Mouse (Mus musculus): ENCODE data around the gene Slc2a6. TPM values are rescaled to one million over a fixed set of nuclear protein-coding genes. Genes with fewer than 3 reads are reported as not detected.

Gene Slc2a6
- 1.5 and 1.8 TPM in 2 replicates for polyA plus RNA-seq (2012; rRNA removed)

- H3K27me3 ChIP-seq (replicated peaks; ENCODE audit: control insufficient read depth, insufficient read depth, low read length) = no peaks in the 10 kb centered on the region
- DNase-seq = peak; percentile 91
- peak within 1 kb of the TSS; percentile 40 for H3K27ac ChIP-seq (ENCODE audit: insufficient read depth, low read depth, low read length)
- TF ChIP-seq CTCF (conservative IDR thresholded peaks at IDR 0.05; ENCODE audit: insufficient read depth, insufficient read length, low read depth, low read length) (no peak), POLR2A (IDR thresholded peaks at IDR 0.05; ENCODE audit: low read depth, low read length) (no peak)
- H3K4me3 ChIP-seq (ENCODE audit: insufficient read depth, low read depth, low read length) = no peak within 1 kb of the TSS; the same call in 1 of the 2 replicates
- H3K4me1 ChIP-seq (ENCODE audit: control insufficient read depth, insufficient read depth, low read length) = peaks cover 2% of the 10 kb centered on the region; the same call in 1 of the 2 replicates
- H3K36me3 ChIP-seq (ENCODE audit: control insufficient read depth, insufficient read depth, low read length) = no peaks in the 10 kb centered on the region
- WGBS = 4% methylated on average over 38 of the region's 38 CpGs
Observed at GRCm38 (mm10) chr2:27027618-27028436, at the start of gene Slc2a6. Gene Slc2a6, minus strand, starts transcription at chr2:27027998.

- Histone ChIP-seq H3K4me1 (ENCODE audit: control insufficient read depth, insufficient read depth, low read length) (peaks cover 11% of the 10 kb centered on the region; the same call in 1 of the 2 replicates), H3K27me3 (replicated peaks; ENCODE audit: control insufficient read depth, insufficient read depth, low read length) (no peaks in the 10 kb centered on the region), H3K4me3 (ENCODE audit: insufficient read depth, low read depth, low read length) (no peak overlapping the region), H3K27ac (ENCODE audit: insufficient read depth, low read depth, low read length) (no peak overlapping the region), H3K36me3 (ENCODE audit: control insufficient read depth, insufficient read depth, low read length) (no peaks in the 10 kb centered on the region)
- peak; percentile 62 for DNase-seq
- 65% methylated on average over 3 of the region's 3 CpGs for WGBS
- TF ChIP-seq POLR2A (IDR thresholded peaks at IDR 0.05; ENCODE audit: low read depth, low read length) (no peak), CTCF (conservative IDR thresholded peaks at IDR 0.05; ENCODE audit: insufficient read depth, insufficient read length, low read depth, low read length) (peak; percentile 71)
Observed at GRCm38 (mm10) chr2:27075485-27075884, 47.7 kb upstream of the Slc2a6 start.

- H3K4me1 ChIP-seq (ENCODE audit: control insufficient read depth, insufficient read depth, low read length) = peaks cover 11% of the 10 kb centered on the region; the same call in 1 of the 2 replicates
- peak; percentile 80 for DNase-seq
- WGBS = 19% methylated on average over 4 of the region's 4 CpGs
- H3K36me3 ChIP-seq (ENCODE audit: control insufficient read depth, insufficient read depth, low read length) = no peaks in the 10 kb centered on the region
- no peaks in the 10 kb centered on the region for H3K27me3 ChIP-seq (replicated peaks; ENCODE audit: control insufficient read depth, insufficient read depth, low read length)
- TF ChIP-seq POLR2A (IDR thresholded peaks at IDR 0.05; ENCODE audit: low read depth, low read length) (no peak), CTCF (conservative IDR thresholded peaks at IDR 0.05; ENCODE audit: insufficient read depth, insufficient read length, low read depth, low read length) (no peak)
- H3K4me3 ChIP-seq (ENCODE audit: insufficient read depth, low read depth, low read length) = no peak overlapping the region
- no peak overlapping the region; the same call in 1 of the 2 replicates for H3K27ac ChIP-seq (ENCODE audit: insufficient read depth, low read depth, low read length)
Observed at GRCm38 (mm10) chr2:27074804-27075203, 47.0 kb upstream of the Slc2a6 start.

GRCm38 (mm10) chr2:27073407-27073806 lies 45.6 kb upstream of the Slc2a6 start:
- DNase-seq = no peak
- Histone ChIP-seq H3K4me3 (ENCODE audit: insufficient read depth, low read depth, low read length) (no peak overlapping the region), H3K4me1 (ENCODE audit: control insufficient read depth, insufficient read depth, low read length) (peaks cover 6% of the 10 kb centered on the region; the same call in 1 of the 2 replicates), H3K27me3 (replicated peaks; ENCODE audit: control insufficient read depth, insufficient read depth, low read length) (no peaks in the 10 kb centered on the region), H3K36me3 (ENCODE audit: control insufficient read depth, insufficient read depth, low read length) (no peaks in the 10 kb centered on the region), H3K27ac (ENCODE audit: insufficient read depth, low read depth, low read length) (no peak overlapping the region)
- 73% methylated on average over 4 of the region's 4 CpGs for WGBS
- no peak for TF ChIP-seq CTCF (conservative IDR thresholded peaks at IDR 0.05; ENCODE audit: insufficient read depth, insufficient read length, low read depth, low read length)
- no peak for TF ChIP-seq POLR2A (IDR thresholded peaks at IDR 0.05; ENCODE audit: low read depth, low read length)

GRCm38 (mm10) chr2:27071978-27072377 lies 44.2 kb upstream of the Slc2a6 start, which contains the start of gene Mymk:
Gene Mymk, minus strand, starts transcription at chr2:27072179.
- no peak for TF ChIP-seq POLR2A (IDR thresholded peaks at IDR 0.05; ENCODE audit: low read depth, low read length)
- no peak for TF ChIP-seq CTCF (conservative IDR thresholded peaks at IDR 0.05; ENCODE audit: insufficient read depth, insufficient read length, low read depth, low read length)
- Histone ChIP-seq H3K27me3 (replicated peaks; ENCODE audit: control insufficient read depth, insufficient read depth, low read length) (no peaks in the 10 kb centered on the region), H3K36me3 (ENCODE audit: control insufficient read depth, insufficient read depth, low read length) (no peaks in the 10 kb centered on the region), H3K4me1 (ENCODE audit: control insufficient read depth, insufficient read depth, low read length) (peaks cover 6% of the 10 kb centered on the region; the same call in 1 of the 2 replicates), H3K4me3 (ENCODE audit: insufficient read depth, low read depth, low read length) (no peak within 1 kb of the TSS), H3K27ac (ENCODE audit: insufficient read depth, low read depth, low read length) (no peak within 1 kb of the TSS)
- WGBS = 79% methylated on average over 2 of the region's 2 CpGs
- DNase-seq = no peak

GRCm38 (mm10) chr2:27071137-27071536 lies 43.3 kb upstream of the Slc2a6 start:
- TF ChIP-seq CTCF (conservative IDR thresholded peaks at IDR 0.05; ENCODE audit: insufficient read depth, insufficient read length, low read depth, low read length) (no peak), POLR2A (IDR thresholded peaks at IDR 0.05; ENCODE audit: low read depth, low read length) (no peak)
- Histone ChIP-seq H3K27ac (ENCODE audit: insufficient read depth, low read depth, low read length) (no peak overlapping the region), H3K27me3 (replicated peaks; ENCODE audit: control insufficient read depth, insufficient read depth, low read length) (no peaks in the 10 kb centered on the region), H3K36me3 (ENCODE audit: control insufficient read depth, insufficient read depth, low read length) (no peaks in the 10 kb centered on the region), H3K4me3 (ENCODE audit: insufficient read depth, low read depth, low read length) (no peak overlapping the region), H3K4me1 (ENCODE audit: control insufficient read depth, insufficient read depth, low read length) (peaks cover 6% of the 10 kb centered on the region; the same call in 1 of the 2 replicates)
- WGBS = 21% methylated on average over 4 of the region's 4 CpGs
- DNase-seq = peak; percentile 76

- Histone ChIP-seq H3K27ac (ENCODE audit: insufficient read depth, low read depth, low read length) (no peak overlapping the region), H3K27me3 (replicated peaks; ENCODE audit: control insufficient read depth, insufficient read depth, low read length) (no peaks in the 10 kb centered on the region), H3K4me3 (ENCODE audit: insufficient read depth, low read depth, low read length) (no peak overlapping the region), H3K4me1 (ENCODE audit: control insufficient read depth, insufficient read depth, low read length) (peaks cover 6% of the 10 kb centered on the region; the same call in 1 of the 2 replicates), H3K36me3 (ENCODE audit: control insufficient read depth, insufficient read depth, low read length) (no peaks in the 10 kb centered on the region)
- TF ChIP-seq POLR2A (IDR thresholded peaks at IDR 0.05; ENCODE audit: low read depth, low read length) (no peak), CTCF (conservative IDR thresholded peaks at IDR 0.05; ENCODE audit: insufficient read depth, insufficient read length, low read depth, low read length) (no peak)
- DNase-seq = no peak
- 87% methylated on average over 2 of the region's 2 CpGs for WGBS
Observed at GRCm38 (mm10) chr2:27070247-27070813, 42.5 kb upstream of the Slc2a6 start.
